Mouse (Mus musculus): ENCODE measurements around the gene Rsbn1. TPM values are rescaled to one million over a fixed set of nuclear protein-coding genes. Genes with fewer than 3 reads are reported as not detected.

The Rsbn1 gene
- polyA plus RNA-seq, 1 experiment from 2014 or later: 24.6 TPM

- Histone ChIP-seq H3K9me3 (no peaks in the 10 kb centered on the region), H3K4me2 (replicated peaks) (no peak overlapping the region), H3K4me1 (replicated peaks) (no peaks in the 10 kb centered on the region), H3K36me3 (peaks cover 36% of the 10 kb centered on the region), H3K4me3 (replicated peaks) (no peak overlapping the region), H3K27ac (no peak overlapping the region), H3K9ac (replicated peaks) (no peak overlapping the region), H3K27me3 (no peaks in the 10 kb centered on the region)
- 94% methylated on average over 5 of the region's 5 CpGs for WGBS
- ATAC-seq: no peak
These were observed 96.2 kb downstream of the Rsbn1 start for GRCm38 (mm10) chr3:104009924-104010662.

GRCm38 (mm10) chr3:104011972-104012371, 98.1 kb downstream of the Rsbn1 start:
- WGBS: 92% methylated on average over 2 of the region's 2 CpGs
- H3K4me2 ChIP-seq (replicated peaks): no peak overlapping the region
- H3K27me3 ChIP-seq: no peaks in the 10 kb centered on the region
- ATAC-seq: no peak
- H3K27ac ChIP-seq: no peak overlapping the region
- H3K9me3 ChIP-seq: no peaks in the 10 kb centered on the region
- H3K4me1 ChIP-seq (replicated peaks): no peaks in the 10 kb centered on the region
- no peak overlapping the region for H3K4me3 ChIP-seq (replicated peaks)
- peaks cover 34% of the 10 kb centered on the region for H3K36me3 ChIP-seq
- no peak overlapping the region for H3K9ac ChIP-seq (replicated peaks)

Other genes starting within 250 kb of the Rsbn1 start
- 3.3 TPM in 2 replicates for gene Olfml3, start 176.1 kb upstream of the Rsbn1 start, polyA plus RNA-seq (2015; fragmentation: Nextera tagmentation; extraction: Ambion mirVana)
- gene Gm10964, start 174.8 kb upstream of the Rsbn1 start, polyA plus RNA-seq (2015; fragmentation: Nextera tagmentation; extraction: Ambion mirVana): not detected in 2 replicates
- 13.2 and 14.5 TPM in 2 replicates for gene Hipk1, start 122.6 kb upstream of the Rsbn1 start, polyA plus RNA-seq (2015; fragmentation: Nextera tagmentation; extraction: Ambion mirVana)
- 23.7 and 30.0 TPM in 2 replicates for gene Dclre1b, start 104.7 kb upstream of the Rsbn1 start, polyA plus RNA-seq (2015; fragmentation: Nextera tagmentation; extraction: Ambion mirVana)
- gene Ap4b1, start 104.6 kb upstream of the Rsbn1 start, polyA plus RNA-seq (2015; fragmentation: Nextera tagmentation; extraction: Ambion mirVana): 24.1 and 25.0 TPM in 2 replicates
- 0.46 TPM in 1 of 2 replicates, not detected in the other for gene Gm43064, start 104.5 kb upstream of the Rsbn1 start, polyA plus RNA-seq (2015; fragmentation: Nextera tagmentation; extraction: Ambion mirVana)
- gene Bcl2l15, start 81.5 kb upstream of the Rsbn1 start, polyA plus RNA-seq (2015; fragmentation: Nextera tagmentation; extraction: Ambion mirVana): 0.08 and 0.63 TPM in 2 replicates
- 0.24 and 0.49 TPM in 2 replicates for gene Ptpn22, start 54.3 kb upstream of the Rsbn1 start, polyA plus RNA-seq (2015; fragmentation: Nextera tagmentation; extraction: Ambion mirVana)
- 29.7 and 33.2 TPM in 2 replicates for gene Phtf1, start 54.0 kb downstream of the Rsbn1 start, polyA plus RNA-seq (2015; fragmentation: Nextera tagmentation; extraction: Ambion mirVana)